Mouse (Mus musculus) megakaryocyte-erythroid progenitor cell, adult 5-6 weeks (primary cell): ENCODE measurements around the gene Plch1. TPM values are rescaled to one million over a fixed set of nuclear protein-coding genes. Genes with fewer than 3 reads are reported as not detected.

Experiments used
- ATAC-seq: replicated peaks from 2 replicates; pipeline ENCODE4 v1.8.0; 2016; ENCODE audit warnings: mild to moderate bottlenecking, inconsistent platforms; ENCODE audit not compliant: severe bottlenecking, poor library complexity, low FRiP score, low TSS enrichment
- total RNA-seq, 2 experiments: library from RNA; stranded (forward) in 1 of 2; stranded (reverse) in 1 of 2; fragments of 200-1000, 215-1000 nt in 1 of 2; fragments of >200 nt in 1 of 2; fragmentation: Nextera tagmentation in 1 of 2; gene quantifications; 2 replicates each; pipeline ENCODE4 v1.2.3; 2014 to 2017

The Plch1 gene
- total RNA-seq (2014; fragmentation: Nextera tagmentation) (not detected in 2 replicates), total RNA-seq (2017) (not detected in 2 replicates)

DNA sequence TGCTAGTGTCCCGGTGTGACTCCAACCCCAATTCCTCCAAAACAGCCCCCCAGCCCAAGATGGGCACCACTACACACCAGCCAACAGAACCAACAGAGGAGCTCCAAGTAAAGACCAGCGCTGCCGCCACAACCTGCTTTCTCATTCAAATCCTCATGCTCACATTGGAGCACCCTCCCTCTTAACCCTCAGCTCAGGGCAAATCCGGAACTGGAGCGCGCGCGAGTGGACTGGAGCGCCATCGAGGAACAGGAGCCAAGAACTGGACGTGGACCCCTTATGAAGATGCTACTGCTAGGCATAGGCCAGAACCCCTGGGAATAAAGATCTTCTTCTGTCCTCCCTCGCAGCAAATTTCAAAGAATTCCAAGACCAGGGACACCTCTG, at the start of gene Plch1:
Gene Plch1, minus strand, starts transcription at position 164 of the 387 bp plus-strand sequence.
- ATAC-seq, result peak; percentile 87

DNA sequence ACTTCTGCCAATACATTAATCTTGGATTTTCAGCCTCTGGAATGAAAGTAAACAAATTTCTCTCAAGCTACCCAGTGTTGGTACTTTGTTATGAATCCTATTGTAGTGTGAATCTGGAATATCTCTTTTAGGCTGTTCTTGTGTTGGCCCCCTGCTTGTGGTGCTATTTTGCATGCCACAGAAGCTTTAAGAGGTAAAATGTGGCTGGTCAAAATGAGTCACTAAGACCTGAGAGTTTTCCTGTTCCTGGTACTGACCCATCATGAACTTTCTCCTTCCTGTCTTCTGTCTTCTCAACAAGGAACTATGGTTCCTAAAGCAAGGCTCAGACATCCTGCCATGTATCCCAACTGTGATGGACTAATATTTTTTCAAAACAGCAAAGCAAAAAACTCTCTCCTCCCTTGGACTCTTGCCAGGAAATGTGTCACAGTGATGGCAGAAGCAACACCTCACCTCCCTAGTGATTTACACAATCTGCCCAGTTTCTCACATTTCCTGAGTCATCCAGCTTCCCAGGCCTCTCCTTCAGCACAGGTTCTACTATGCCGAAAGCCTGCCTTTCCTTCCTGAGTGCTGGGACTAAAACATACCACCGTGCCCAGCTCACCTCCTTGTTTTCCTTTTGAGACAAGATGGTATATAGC, 42.1 kb upstream of the Plch1 start:
- no peak for ATAC-seq

DNA sequence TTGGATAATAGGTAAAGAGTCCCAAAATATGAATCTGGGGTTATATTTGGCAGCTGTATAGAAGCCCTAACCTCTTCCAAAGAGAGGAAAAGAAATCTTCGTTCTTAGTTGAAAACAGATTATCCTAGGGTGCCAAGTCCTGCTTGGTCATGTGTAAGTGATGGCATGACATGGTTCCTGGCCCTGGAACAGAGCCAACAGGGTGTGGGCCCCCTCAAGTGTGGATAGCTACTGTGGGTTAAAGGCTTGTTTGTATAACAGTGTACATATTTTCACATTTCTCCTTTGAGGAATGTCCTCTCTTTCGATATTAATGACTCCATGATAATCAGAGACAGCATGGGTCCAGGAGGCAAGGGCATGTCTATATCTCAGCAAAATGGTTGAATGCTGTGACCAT, 39.7 kb upstream of the Plch1 start:
- no peak for ATAC-seq

DNA sequence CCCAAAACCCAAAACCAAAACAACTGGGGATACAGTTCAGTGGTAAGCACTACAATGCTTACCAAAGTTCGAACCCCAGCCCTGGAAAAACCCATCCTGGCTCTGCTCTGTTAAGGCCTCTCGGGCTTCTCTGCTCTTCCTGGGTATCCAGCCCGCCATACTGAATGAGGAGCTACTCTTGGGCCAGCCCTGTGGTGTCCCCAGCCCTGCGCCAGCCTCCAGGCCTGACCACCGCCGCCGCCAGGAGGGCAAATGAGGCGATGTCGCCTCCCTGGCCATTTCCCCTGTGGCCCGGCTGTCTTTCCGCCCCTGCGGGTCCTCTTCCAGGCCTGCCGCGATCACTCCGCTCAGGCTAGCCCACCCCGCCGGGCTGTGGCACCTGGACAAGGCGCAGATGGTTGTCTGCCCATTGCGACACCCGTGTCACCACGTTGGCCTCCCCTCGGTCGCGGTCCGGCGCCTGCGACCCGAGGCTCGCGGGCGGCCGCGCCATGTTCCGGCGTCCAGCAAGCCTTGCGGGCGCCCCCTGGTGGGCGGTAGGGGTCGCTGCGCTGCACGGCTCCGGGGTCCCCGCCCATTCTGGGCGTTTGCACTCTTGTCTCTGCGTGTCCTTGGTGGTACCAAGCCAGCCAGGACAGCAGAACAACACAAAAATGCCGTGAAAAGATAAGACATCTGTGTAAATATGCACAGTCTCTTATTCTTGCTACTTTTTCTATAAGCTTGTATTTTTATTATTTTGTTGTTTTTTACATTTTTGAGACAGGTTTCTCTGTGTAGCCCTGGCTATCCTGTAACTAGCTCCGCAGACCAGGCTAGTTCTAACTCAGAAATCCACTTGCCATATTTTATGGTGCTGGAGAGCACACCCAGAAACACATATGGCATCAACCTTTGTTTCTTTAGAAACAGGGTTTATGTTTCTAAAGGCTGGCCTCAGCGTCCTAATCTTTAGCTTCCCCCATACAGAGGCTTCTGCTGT, 29.9 kb upstream of the Plch1 start, which contains the start of gene E130311K13Rik:
Gene E130311K13Rik, minus strand, starts transcription at position 595 of the 982 bp plus-strand sequence.
- ATAC-seq, result peak; percentile 97

DNA sequence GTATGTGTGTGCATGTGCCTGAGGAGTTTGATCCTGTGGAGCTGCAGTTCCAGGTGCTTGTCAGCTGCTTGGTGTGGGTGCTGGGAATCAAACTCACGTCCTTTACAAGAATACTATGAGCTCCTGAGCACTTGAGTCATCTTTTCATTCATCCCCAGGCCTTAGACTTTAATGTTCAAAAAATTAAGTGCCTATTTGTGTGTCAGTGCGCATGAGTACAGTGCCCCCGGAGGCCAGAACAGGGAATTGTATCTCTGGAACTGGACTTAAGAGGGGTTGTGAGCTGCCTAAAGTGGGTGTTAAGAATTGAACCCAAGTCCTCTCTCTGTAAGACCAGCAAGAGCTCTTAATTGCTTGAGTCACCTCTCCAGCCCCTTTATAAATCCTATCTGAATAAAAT, 20.4 kb upstream of the Plch1 start:
- peak; percentile 89 for ATAC-seq

DNA sequence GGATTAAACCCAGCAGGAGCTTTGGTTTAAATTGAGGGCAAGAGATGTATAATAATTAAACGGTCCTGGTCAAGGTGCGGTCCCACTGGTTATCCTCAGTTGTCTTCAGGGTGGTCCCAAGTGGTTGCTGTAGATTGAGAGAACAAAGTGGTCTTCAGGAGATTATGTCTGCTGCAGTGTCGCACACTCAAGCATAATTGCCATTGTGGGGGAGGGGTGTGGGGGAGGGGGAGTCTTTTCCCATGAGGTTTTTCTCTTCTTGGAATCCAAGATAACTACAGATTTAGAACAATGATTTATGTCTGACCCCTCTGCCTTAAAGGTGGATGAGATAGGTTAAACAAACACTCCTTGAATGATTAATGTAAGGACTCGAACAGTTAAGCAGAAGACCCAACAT, 11.0 kb upstream of the Plch1 start:
- ATAC-seq, result no peak

DNA sequence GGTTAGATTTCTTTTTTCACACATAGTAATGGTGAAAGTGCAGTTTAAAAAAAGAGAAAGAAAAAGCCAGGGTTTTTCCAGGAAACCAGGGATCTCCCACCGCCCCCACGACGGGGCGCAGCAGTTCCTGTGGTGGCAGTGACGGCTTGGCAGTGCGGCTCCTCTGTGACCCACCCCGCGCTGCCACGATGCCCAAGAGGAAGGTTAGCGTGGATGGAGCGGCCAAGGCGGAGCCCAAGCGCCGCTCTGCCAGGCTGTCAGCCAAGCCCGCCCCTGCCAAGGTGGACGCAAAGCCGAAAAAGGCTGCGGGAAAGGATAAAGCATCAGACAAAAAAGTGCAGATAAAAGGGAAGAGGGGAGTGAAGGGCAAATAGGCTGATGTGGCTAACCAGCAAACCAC, 6.0 kb upstream of the Plch1 start:
- ATAC-seq, result peak; percentile 67; the same call in 1 of the 2 replicates

DNA sequence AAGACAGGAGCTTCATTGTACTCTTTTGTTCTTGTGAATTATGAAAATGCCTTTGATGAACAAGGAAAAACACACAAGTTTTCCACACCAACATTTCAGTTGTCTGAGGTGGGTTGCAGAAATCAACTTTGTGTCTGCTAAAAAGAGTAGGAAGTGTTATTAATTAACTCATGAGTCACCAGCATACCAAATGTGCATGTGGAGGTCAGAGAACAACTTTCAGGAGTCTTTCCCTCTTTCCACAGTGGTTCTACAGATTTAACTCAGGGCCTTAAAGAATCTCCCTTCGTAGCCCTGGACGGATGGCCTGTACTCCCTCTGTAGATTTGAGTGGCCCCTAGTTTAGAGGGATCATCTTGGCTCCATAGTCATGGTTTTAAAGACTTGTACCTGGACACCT, 4.9 kb upstream of the Plch1 start:
- no peak for ATAC-seq

DNA sequence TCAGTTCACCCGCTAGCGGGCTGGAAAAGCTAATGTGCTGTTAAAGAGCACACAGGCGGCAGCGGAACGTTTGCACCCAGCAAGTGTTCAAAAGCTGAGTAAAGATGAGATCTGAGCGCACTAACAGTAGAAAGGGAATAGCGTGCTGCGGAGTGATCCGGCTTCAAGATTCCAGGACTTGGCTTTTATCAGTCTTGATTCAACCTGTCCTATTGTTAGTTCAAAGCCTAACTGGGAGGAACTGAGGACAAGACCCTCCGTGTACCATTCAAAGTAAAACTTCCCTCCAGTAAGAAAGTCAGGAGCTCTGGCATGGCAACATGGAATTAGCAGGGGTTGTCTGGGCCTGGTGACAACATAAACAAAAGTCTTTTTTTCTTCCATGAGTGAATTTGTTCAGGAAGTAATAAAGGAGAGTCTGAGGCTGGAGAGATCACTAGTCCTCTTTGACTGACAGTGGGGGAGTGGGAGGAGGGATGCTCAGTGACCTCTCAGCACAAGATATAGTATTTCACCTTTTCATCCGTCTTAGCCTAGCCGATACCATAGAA, 824 bp upstream of the Plch1 start:
- ATAC-seq, result no peak

DNA sequence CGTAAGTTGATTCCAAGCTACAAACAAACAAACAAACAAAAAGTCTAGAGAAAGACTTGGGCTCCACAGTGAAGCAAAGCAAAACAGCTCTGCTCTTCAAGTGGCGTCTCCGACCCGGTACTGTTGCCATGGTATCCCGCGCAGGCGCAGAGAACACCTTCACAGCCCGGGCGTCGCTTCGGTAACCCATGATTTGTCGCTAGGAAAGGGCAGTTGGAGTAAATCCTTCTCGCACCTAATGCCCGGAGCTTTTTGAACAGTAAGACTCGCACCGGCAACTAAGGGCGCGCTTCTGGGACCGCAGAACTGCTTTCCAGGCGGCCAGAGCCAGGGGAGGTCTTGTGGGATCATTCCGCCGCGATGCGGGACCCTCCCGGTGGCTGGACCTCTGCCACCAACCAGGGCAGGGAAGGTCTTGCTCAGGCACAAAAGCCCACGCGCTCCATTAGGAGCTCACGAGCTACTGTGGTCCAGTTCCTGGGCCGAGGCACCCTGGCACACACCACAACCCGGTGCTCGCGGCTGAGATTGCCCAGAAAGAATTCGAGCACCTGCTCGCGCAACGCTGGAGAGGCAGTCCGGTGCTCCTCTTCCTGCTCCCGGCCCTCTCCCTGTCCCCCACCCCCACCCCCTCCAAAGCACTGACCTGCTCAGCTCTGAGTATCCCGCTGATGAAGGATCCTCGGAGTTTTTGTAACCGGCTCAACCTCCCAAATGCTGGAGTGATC, 527 bp downstream of the Plch1 start:
- peak; percentile 75 for ATAC-seq

DNA sequence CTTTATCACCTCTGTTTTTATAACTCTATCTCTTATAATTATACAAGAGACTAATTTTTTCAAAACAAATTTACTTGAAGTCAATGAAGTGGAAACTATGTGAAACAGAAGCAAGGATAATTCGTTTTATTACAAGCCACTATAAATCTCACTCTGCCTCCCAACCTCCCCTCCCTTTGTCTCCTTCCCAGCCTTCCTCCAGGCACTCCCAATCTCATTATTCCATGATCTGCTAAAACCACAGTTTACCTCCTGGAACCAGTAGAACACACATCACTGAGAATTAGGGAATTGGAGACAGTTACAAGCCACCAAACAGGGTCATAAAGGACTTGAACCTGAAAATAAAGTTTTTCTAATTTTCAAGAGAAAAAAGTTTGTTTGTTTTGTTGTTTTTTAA, 2.1 kb downstream of the Plch1 start:
- no peak for ATAC-seq

DNA sequence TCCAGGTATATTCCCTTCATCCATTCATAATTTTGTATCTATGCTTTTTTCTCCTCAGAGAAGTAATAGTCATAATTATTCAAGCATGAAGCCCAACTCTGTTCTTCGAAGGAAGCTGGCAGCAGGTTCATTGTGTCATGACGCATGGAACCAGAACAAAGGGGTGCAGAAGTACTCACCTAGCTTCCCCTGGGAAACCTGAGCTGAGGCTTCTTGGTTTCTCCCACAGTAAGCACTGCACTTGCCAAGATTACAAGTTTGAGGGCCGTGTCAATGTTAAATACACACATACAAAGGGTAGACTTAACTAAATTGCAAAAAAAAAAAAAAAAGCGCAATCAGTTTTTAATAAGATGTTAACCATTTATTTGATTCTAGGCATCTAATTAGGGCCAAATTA, 3.0 kb downstream of the Plch1 start:
- ATAC-seq, result no peak

DNA sequence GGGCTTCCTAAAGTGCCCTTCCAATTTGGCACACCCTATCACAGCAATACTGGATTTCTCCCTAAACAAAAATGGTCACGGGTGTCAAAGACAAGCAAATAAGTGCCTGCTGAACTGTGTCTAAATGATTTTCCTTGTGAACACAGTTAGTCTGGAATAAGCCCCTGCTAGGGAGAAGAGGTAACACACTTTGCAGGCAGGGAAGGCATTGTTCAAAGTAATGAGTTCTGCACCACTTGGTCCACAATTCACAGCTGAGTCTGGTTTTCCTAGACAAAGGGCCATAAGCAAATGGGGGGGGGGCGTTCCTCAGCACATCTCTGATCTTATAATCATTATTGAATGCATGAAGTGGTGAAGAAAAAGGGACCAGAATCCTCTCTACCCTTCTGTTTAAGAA, 3.5 kb downstream of the Plch1 start:
- no peak for ATAC-seq

DNA sequence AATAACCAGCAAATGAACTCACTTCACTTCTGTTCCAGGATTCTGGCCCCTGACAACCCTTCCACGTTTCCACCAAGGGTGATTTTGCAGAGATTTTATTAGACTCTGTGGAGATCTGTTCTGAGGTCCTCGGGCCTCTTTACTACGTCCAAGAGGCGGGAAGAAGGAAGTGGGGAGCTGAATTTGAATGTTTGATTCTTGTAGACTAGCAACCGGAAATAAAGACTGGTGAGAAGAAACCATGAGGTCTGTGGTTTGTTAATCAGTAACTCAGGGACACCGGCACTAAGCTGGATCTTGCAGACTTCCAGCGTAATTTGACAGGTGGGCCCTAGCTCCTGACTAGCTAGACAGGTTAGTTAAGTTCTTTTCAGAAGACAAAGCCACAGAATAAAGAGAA, 5.6 kb downstream of the Plch1 start:
- no peak for ATAC-seq

DNA sequence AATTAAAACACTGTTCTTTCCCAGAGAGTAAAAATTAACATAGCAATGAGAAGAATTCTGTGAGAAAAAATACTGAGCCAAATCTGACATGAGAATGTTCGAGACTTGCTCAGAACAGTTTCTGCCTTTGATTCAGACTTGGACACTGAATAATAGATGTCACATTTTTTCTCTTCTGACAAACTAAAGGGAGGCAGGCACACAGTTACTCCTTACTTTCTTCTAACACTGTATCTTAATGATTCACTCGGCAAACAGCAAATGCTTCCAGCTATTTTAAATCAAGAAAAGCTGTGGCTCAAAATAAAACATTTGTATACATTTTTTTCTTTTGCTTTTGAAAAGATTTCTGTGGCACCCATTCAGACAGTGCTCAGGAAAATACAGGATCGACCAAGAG, 7.1 kb downstream of the Plch1 start:
- no peak for ATAC-seq

DNA sequence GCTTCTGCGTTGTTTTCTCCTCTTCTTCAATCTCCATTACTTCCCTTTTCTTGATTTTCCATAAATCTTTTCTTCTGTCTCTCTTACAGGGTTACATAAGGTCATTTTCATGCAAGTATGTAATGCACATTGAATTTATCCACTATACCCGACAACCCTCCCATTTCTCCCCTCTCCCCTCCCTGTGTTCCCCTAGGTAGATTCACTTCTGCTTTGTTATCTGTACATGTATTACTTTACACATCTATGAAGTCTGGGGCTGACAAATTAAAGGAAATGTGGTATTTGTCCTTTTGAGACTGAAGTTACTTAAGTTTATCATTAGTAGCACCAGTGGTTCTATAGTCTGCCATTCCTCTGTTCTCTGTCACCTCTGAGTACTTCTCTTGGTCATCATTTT, 18.2 kb downstream of the Plch1 start:
- no peak for ATAC-seq

DNA sequence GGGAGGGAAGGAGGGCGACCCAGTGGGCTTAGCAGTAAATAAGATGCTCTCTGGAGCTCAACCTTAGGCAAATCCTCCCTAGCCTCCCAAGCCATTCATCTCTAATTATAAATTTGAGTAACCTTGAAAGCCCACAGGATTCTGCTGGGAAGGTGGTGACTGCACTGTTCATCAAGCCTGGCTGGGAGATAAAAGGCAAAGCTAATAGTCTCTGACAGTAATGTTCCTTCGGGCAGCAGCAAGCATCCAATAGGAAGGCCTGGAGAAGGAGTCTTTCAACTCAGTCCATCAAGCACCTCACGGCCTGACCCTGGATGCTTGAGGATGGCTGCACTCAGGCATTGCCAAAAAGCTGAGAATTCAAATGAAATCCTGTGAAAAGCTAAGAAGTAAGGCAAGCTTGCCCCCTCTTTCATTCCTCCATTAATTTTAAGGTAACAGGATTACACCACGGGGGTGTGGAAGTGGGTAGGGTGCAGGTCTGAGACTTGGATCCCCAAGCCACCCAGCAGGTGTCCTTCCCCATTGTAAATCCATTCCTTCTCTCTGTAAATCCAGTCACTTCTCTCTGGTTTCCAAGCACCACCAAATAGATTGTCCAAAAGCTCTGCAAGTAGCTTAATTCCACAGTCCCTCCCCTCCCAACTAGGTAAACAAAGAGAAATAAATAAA, 20.1 kb downstream of the Plch1 start:
- ATAC-seq, result no peak

DNA sequence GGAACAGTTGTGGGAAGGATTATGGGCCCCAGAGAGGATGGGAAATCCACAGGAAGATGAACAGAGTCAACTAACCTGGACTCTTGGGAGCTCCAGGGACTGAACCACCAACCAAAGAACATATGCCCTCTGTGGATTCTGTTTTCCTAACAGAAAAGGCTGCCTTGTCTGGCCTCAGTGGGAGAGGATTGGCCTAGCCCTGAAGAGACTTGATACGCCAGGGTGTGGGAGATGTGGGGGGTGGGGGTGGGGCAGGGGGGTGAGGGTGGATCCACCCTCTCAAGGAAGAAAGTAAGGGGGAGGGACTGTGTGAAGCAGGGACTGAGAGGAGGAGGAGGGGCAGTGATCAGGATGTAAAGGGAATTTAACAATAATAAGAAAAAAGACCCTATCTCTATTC, 26.5 kb downstream of the Plch1 start:
- no peak for ATAC-seq

DNA sequence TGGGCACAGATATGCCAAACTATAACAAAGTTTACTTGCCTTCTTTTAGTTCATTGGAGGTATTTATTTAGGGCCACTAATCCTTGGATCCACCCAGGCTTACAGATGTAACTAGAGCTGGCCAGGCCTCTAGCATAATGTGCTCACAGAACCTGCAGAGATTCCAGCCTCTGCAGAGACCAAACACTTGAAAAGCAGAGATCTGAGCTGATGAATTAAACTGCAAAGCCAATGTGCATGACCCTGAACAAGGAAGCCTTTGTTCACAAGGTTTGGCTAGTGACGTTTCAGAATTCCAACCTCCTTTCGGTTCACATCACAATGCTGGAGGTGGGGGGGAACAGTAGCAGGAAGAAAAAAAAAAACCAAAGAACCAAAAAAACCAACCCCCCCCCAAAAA, 28.0 kb downstream of the Plch1 start:
- no peak for ATAC-seq
